Mouse (Mus musculus): ENCODE results near the gene Ptbp2.

Gene Ptbp2

DNA sequence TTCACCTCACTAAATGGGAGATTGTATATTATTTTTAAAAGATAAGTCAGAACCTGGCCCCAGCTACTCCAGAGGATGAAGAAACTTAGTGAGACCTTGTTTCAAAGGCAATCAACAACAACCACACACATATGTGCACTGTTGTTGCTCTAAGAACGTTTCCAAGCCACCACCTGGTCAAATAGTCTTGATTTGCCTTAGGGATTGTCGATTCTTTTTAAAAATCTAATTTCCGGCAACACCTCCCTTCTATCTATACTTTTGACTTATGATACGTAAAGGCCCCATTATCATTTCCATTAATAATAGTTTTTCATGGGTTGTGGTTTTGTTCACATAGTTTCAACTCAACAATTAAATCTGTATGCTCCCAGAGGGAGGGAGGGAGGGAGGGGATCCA lies at the start of gene Ptbp2:
Gene Ptbp2, minus strand, starts transcription at position 101 of the 400 bp plus-strand sequence.
- in situ Hi-C loops (cut with MseI, MboI) = no loop called here

- in situ Hi-C loops (cut with MseI, MboI) = no loop called here
Observed at GRCm38 (mm10) chr3:119814678-119815077, 30.4 kb upstream of the Ptbp2 start.

DNA sequence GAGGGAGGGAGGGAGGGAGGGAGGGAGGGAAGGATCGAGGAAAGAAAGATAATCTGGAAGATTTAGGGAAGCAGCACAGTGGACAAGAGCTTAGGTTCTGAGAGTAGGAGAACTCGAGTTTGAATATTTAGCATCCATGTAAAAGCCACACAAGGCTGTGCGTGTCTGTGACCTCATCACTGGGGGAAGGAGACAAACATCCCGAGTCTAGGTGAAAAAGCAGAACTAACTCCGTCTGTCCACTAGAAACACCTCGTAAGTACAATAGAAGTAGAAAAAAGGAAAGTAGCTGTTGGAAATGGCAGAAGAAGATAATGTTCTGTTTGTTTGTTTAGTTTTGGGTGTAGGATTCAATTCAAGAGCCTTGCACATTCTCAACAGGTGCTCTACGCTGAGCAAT lies 21.9 kb upstream of the Ptbp2 start:
- in situ Hi-C loops (cut with MseI, MboI) = no loop called here

GRCm38 (mm10) chr3:119794677-119795365 lies 10.6 kb upstream of the Ptbp2 start:
- in situ Hi-C loops (cut with MseI, MboI) = no loop called here

GRCm38 (mm10) chr3:119782946-119783701 lies 1.1 kb downstream of the Ptbp2 start:
- in situ Hi-C loops (cut with MseI, MboI) = no loop called here

- in situ Hi-C loops (cut with MseI, MboI) = no loop called here
Observed at GRCm38 (mm10) chr3:119782022-119782945, 2.0 kb downstream of the Ptbp2 start.

DNA sequence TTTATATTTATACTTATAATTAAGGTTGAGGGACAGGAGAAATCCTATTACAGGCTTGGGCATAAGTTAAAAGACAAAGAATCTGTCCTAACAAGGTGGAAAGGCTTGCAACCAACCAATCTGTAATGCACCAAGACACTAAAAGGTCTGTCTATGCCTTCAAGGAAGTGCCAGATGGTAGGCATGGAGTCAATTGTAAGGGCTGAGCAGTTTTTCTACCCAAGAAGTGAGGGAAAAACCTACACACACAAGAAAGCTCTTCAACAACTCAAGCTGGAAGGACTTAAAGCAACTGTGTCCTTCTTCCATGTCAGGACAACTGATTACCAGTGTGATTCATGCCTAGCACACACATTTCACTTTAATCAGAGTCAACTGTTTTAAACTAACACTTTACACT lies 3.4 kb downstream of the Ptbp2 start:
- in situ Hi-C loops (cut with MseI, MboI) = no loop called here

DNA sequence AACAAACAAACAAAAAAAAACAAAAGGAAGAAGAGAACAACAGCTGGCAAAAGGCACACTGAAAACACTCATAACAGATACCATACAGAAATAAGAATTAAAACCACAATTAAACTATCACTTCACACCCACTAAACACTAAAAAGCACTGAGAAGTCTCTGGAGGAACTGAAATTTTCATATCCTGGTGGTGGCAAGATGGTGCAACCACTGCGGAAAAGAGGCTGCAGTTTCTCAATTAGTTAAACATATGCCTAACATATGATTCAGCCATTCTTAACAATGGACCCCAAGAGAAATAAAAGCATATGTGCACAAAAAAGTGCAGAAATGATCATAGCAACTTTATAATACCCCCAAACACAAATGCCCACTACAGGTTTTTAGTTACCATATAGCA lies 5.0 kb downstream of the Ptbp2 start:
- in situ Hi-C loops (cut with MseI, MboI) = no loop called here

DNA sequence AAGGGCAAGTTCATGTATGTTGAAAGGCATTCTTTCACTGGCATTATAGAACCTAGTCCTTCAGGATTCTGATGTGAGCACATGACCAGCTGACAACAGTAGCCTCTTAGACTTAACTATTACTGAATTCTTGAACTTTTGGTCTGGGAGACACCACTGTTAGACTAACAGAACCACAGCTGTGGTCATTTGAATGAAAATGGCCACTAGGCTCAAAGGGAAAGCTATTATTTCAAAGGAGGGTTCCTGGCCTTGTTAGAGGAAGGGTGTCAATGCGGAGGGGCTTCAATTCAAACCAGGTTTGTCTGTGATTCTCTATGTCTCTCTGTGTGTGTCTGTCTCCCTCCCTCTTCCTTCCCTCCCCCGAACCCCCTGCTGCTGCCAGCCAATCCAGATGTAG lies 5.8 kb downstream of the Ptbp2 start:
- in situ Hi-C loops (cut with MseI, MboI) = no loop called here

GRCm38 (mm10) chr3:119776129-119776528 lies 8.1 kb downstream of the Ptbp2 start:
- in situ Hi-C loops (cut with MseI, MboI) = no loop called here

GRCm38 (mm10) chr3:119772789-119773188 lies 11.5 kb downstream of the Ptbp2 start:
- in situ Hi-C loops (cut with MseI, MboI) = no loop called here

DNA sequence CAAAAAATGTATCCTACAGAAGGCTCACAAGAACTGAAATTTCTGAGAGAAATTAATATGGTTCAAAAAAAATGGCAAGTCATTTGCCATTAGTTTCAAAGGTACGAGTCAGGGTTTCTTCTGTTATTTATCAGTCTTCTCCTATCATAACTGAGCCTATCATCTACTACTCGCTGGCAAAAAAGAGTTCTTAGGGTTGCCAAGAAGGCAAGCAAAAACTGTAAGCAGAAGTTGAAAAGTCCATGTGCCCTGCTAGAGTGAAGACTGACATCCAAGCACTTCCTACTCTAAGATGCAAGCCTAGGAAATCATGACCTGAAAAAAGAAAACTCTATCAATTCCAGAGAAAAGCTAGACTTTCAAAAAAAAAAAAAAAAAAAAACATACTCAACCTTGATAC lies 20.5 kb downstream of the Ptbp2 start:
- in situ Hi-C loops (cut with MseI, MboI) = no loop called here

DNA sequence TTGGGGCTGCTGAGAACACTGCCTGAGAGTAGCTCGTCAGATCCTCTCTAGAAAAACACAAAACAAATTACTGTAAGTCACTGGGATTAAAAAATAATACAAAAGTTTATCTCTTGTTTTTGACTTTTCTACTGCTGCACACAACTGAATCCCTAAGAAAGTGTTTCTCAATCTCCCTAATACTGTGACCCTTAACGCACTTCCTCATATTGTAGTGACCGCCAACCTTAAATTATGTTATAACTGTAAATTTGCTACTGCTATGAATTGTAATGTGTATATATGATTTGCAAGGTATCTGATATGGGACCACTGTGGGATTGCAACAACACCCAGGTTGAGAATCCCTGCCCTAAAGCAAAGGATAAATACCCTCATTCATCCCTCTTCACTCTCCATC lies 22.5 kb downstream of the Ptbp2 start:
- in situ Hi-C loops (cut with MseI, MboI) = no loop called here

GRCm38 (mm10) chr3:119753791-119754190 lies 30.5 kb downstream of the Ptbp2 start:
- in situ Hi-C loops (cut with MseI, MboI) = no loop called here

GRCm38 (mm10) chr3:119749551-119750249 lies 34.6 kb downstream of the Ptbp2 start:
- in situ Hi-C loops (cut with MseI, MboI) = no loop called here

GRCm38 (mm10) chr3:119749140-119749539 lies 35.1 kb downstream of the Ptbp2 start:
- in situ Hi-C loops (cut with MseI, MboI) = no loop called here

GRCm38 (mm10) chr3:119746656-119747055 lies 37.6 kb downstream of the Ptbp2 start:
- in situ Hi-C loops (cut with MseI, MboI) = no loop called here

DNA sequence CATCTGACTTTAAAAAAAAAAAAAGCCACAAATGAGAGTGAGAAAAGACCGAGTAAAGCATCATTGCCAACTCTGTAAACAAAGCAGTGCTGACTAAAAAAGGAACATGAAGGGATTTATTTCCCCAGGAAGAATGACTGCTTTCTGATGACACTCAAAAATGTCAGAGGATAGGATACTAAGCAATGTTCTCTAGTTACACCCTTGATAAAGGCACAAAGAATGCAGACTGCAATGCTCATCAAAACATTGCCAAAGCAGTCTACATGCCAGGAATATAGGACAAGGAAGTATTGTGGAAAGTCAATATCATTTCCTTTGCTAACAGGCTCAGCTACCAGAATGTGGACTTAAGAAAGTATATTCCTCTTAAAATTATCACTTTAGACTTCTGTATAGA lies 38.5 kb downstream of the Ptbp2 start:
- in situ Hi-C loops (cut with MseI, MboI) = no loop called here

- in situ Hi-C loops (cut with MseI, MboI) = no loop called here
Observed at GRCm38 (mm10) chr3:119729863-119730262, 54.4 kb downstream of the Ptbp2 start.

- in situ Hi-C loops (cut with MseI, MboI) = no loop called here
Observed at GRCm38 (mm10) chr3:119712066-119712465, 72.2 kb downstream of the Ptbp2 start.

DNA sequence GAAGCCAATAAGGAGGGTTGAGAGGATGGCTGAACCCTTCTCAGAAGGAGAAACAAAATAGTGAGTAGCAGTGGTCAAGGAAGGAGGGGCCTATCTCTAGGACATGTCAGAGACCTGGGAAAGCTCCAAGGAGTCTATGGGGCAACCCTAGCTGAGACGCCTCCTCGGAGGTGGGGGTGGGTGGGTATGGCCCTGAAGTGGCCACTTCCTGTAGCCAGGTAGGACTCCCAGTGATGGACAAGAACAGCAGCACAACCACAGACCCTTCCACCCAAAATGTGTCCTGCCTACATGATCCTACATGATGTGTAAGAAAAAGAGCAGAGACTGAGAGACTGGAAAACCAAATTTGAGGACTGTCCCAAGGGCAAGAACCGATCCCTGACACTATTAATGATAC lies 72.8 kb downstream of the Ptbp2 start:
- in situ Hi-C loops (cut with MseI, MboI) = no loop called here

GRCm38 (mm10) chr3:119701467-119701866 lies 82.8 kb downstream of the Ptbp2 start:
- in situ Hi-C loops (cut with MseI, MboI) = no loop called here

Data from mouse trophoblast stem cell (cell line).